Mouse (Mus musculus): ENCODE data around the gene B3gat1. TPM values are rescaled to one million over a fixed set of nuclear protein-coding genes. Genes with fewer than 3 reads are reported as not detected.

Gene B3gat1
- polyA plus RNA-seq, 1 experiment = not detected

DNA sequence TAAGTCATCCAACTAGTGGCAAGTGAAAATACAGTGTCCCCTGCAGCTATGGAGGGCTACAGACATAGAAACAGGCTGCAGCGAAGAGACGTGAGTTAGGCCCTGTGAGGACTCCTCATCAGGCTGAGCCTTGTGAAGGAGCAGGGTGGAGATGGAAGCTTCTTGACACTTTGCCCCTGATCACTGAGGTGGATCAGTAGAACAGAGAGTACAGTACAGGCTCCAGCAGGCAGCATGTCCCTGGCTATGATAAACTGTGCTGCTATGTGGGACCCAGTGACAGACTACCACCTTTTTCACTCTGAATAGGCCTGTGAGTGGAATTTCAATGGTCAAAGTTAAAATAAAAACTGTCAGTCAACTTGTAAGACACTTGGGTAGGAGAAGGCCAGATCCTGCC lies 66.8 kb downstream of the B3gat1 start:
- Histone ChIP-seq H3K4me3 (no peak overlapping the region), H3K79me2 (ENCODE audit: control insufficient read depth, insufficient read depth) (no peaks in the 10 kb centered on the region), H3K27me3 (ENCODE audit: control insufficient read depth, insufficient read depth, insufficient read length) (no peaks in the 10 kb centered on the region), H3K36me3 (ENCODE audit: control insufficient read depth, insufficient read depth) (no peaks in the 10 kb centered on the region), H3K4me2 (ENCODE audit: low read depth) (no peak overlapping the region), H3ac (ENCODE audit: control insufficient read depth, insufficient read length) (no peak overlapping the region)
- TF ChIP-seq CEBPB (IDR thresholded peaks at IDR 0.05; ENCODE audit: insufficient read depth, poor library complexity, severe bottlenecking) = no peak
- no peak for TF ChIP-seq E2F4 (IDR thresholded peaks at IDR 0.05; ENCODE audit: insufficient read depth)
- TF ChIP-seq MAX (IDR thresholded peaks at IDR 0.05; ENCODE audit: low read depth) = no peak
- TF ChIP-seq MYOD1 (IDR thresholded peaks at IDR 0.05; ENCODE audit: control insufficient read depth in 1 of 3, insufficient read length in 2 of 3, low read depth in 2 of 3) = no peak
- TF ChIP-seq SRF (IDR thresholded peaks at IDR 0.05; ENCODE audit: control insufficient read depth, insufficient read length, low read depth) = no peak
- TF ChIP-seq POLR2AphosphoS2 (IDR thresholded peaks at IDR 0.05; ENCODE audit: insufficient read length, low read depth) = no peak
- TF ChIP-seq POLR2A (IDR thresholded peaks at IDR 0.05; ENCODE audit: insufficient read length, low read depth) = no peak
- TF ChIP-seq REST (IDR thresholded peaks at IDR 0.05; ENCODE audit: insufficient read depth, insufficient read length) = no peak
- no peak for TF ChIP-seq USF1 (IDR thresholded peaks at IDR 0.05; ENCODE audit: low read depth)
- no peak for TF ChIP-seq TCF3 (IDR thresholded peaks at IDR 0.05; ENCODE audit: insufficient read length, low read depth)
- TF ChIP-seq TCF12 (IDR thresholded peaks at IDR 0.05; ENCODE audit: insufficient read depth, poor library complexity, severe bottlenecking) = no peak
- no peak for TF ChIP-seq MYOG (IDR thresholded peaks at IDR 0.05; ENCODE audit: control insufficient read depth in 1 of 3, insufficient read depth in 1 of 3, insufficient read length in 2 of 3, low read depth in 2 of 3)

DNA sequence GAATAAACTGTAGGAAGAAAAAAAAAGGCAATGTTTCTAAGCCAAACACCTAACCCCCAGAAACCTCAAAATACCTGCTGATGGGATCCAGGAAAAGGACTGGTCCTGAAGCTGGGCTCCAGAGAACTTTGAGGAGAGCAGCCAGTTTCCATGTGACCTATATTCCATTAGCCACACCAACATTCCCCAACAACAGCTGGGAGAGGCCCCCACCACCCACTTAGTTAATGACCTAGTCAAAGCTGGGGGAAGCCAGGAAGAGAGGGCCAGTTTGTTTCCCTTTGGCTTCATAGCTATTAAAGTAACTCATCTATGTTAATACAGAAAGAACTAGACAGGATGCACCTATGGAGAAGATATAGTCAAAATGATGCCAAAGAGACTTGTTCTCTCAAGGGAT lies 70.8 kb downstream of the B3gat1 start:
- no peak overlapping the region for H3K4me3 ChIP-seq
- no peaks in the 10 kb centered on the region for H3K36me3 ChIP-seq (ENCODE audit: control insufficient read depth, insufficient read depth)
- TF ChIP-seq USF1 (IDR thresholded peaks at IDR 0.05; ENCODE audit: low read depth) (no peak), POLR2A (IDR thresholded peaks at IDR 0.05; ENCODE audit: insufficient read length, low read depth) (no peak), CEBPB (IDR thresholded peaks at IDR 0.05; ENCODE audit: insufficient read depth, poor library complexity, severe bottlenecking) (no peak), TCF3 (IDR thresholded peaks at IDR 0.05; ENCODE audit: insufficient read length, low read depth) (no peak), MYOG (IDR thresholded peaks at IDR 0.05; ENCODE audit: control insufficient read depth in 1 of 3, insufficient read depth in 1 of 3, insufficient read length in 2 of 3, low read depth in 2 of 3) (no peak), E2F4 (IDR thresholded peaks at IDR 0.05; ENCODE audit: insufficient read depth) (no peak), SRF (IDR thresholded peaks at IDR 0.05; ENCODE audit: control insufficient read depth, insufficient read length, low read depth) (no peak), POLR2AphosphoS2 (IDR thresholded peaks at IDR 0.05; ENCODE audit: insufficient read length, low read depth) (no peak), MYOD1 (IDR thresholded peaks at IDR 0.05; ENCODE audit: control insufficient read depth in 1 of 3, insufficient read length in 2 of 3, low read depth in 2 of 3) (no peak), MAX (IDR thresholded peaks at IDR 0.05; ENCODE audit: low read depth) (no peak), TCF12 (IDR thresholded peaks at IDR 0.05; ENCODE audit: insufficient read depth, poor library complexity, severe bottlenecking) (no peak), REST (IDR thresholded peaks at IDR 0.05; ENCODE audit: insufficient read depth, insufficient read length) (no peak)
- H3K79me2 ChIP-seq (ENCODE audit: control insufficient read depth, insufficient read depth) = no peaks in the 10 kb centered on the region
- no peak overlapping the region for H3K4me2 ChIP-seq (ENCODE audit: low read depth)
- no peaks in the 10 kb centered on the region for H3K27me3 ChIP-seq (ENCODE audit: control insufficient read depth, insufficient read depth, insufficient read length)
- H3ac ChIP-seq (ENCODE audit: control insufficient read depth, insufficient read length) = no peak overlapping the region

DNA sequence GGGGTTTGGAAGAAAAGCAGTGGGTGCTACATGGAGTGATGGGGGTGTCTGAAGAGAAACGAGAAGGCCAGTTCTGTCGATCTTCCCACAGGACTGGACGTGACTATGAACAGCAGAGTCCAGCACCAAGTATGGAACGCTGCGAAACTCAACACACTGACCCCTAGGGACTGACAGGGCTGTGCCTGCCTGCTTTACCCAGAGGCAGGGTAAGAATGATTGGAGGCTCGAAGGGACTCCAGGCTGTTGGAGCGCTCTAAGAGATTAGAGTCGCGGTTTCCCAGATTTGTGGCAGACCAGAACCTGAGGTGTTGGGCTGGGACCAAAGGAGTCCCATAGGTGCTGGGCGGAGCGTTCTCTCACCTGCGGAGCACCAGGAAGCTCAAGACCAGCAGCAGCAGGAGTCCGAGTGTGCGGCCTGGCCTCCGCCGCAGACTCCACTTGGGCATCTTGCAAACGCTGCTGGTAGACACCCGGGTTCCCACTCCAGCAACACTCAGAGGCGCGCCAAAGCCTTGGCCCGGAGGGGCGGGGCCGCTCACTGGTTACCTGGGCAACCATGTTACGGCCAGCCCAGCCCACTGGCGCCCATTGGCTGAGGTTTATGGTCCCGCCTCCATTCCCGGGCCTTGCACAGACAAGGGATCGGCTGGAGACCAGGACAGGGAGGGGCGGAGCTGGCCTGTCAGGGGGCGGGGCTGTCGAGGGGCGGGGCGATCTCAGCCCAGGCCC lies 72.6 kb downstream of the B3gat1 start, which contains the start of gene Glb1l2:
TSS of gene Glb1l2 (minus strand) at position 534 of the 732 bp plus-strand sequence.
- TF ChIP-seq CEBPB (IDR thresholded peaks at IDR 0.05; ENCODE audit: insufficient read depth, poor library complexity, severe bottlenecking) (no peak), POLR2AphosphoS2 (IDR thresholded peaks at IDR 0.05; ENCODE audit: insufficient read length, low read depth) (no peak), SRF (IDR thresholded peaks at IDR 0.05; ENCODE audit: control insufficient read depth, insufficient read length, low read depth) (no peak), USF1 (IDR thresholded peaks at IDR 0.05; ENCODE audit: low read depth) (no peak), TCF12 (IDR thresholded peaks at IDR 0.05; ENCODE audit: insufficient read depth, poor library complexity, severe bottlenecking) (no peak), MAX (IDR thresholded peaks at IDR 0.05; ENCODE audit: low read depth) (no peak), MYOD1 (IDR thresholded peaks at IDR 0.05; ENCODE audit: control insufficient read depth in 1 of 3, insufficient read length in 2 of 3, low read depth in 2 of 3) (no peak), REST (IDR thresholded peaks at IDR 0.05; ENCODE audit: insufficient read depth, insufficient read length) (no peak), POLR2A (IDR thresholded peaks at IDR 0.05; ENCODE audit: insufficient read length, low read depth) (no peak), TCF3 (IDR thresholded peaks at IDR 0.05; ENCODE audit: insufficient read length, low read depth) (no peak), E2F4 (IDR thresholded peaks at IDR 0.05; ENCODE audit: insufficient read depth) (no peak), MYOG (IDR thresholded peaks at IDR 0.05; ENCODE audit: control insufficient read depth in 1 of 3, insufficient read depth in 1 of 3, insufficient read length in 2 of 3, low read depth in 2 of 3) (no peak)
- H3ac ChIP-seq (ENCODE audit: control insufficient read depth, insufficient read length) = no peak within 1 kb of the TSS
- H3K79me2 ChIP-seq (ENCODE audit: control insufficient read depth, insufficient read depth) = no peaks in the 10 kb centered on the region
- H3K4me2 ChIP-seq (ENCODE audit: low read depth) = no peak within 1 kb of the TSS
- no peaks in the 10 kb centered on the region for H3K27me3 ChIP-seq (ENCODE audit: control insufficient read depth, insufficient read depth, insufficient read length)
- H3K36me3 ChIP-seq (ENCODE audit: control insufficient read depth, insufficient read depth) = no peaks in the 10 kb centered on the region
- H3K4me3 ChIP-seq = no peak within 1 kb of the TSS

DNA sequence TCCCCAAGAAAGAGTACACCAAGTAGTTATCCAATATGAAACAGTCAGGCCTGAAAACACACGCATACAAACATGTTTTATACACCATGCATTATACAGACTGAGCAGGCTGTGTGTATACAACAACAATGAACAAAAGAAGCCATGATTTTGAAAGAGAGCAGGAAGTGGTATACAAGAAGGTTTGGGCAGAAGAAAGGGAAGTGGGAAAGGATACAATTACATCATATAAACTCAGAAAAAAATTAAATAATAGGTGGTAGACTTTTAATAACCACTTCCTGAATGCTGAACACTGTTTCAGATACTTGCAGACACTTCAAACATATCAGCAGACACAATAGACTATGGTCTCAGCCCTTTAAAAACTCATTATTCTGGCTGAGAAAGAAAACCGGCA lies 75.2 kb downstream of the B3gat1 start:
- TF ChIP-seq MYOD1 (IDR thresholded peaks at IDR 0.05; ENCODE audit: control insufficient read depth in 1 of 3, insufficient read length in 2 of 3, low read depth in 2 of 3) = no peak
- TF ChIP-seq SRF (IDR thresholded peaks at IDR 0.05; ENCODE audit: control insufficient read depth, insufficient read length, low read depth) = no peak
- no peak for TF ChIP-seq REST (IDR thresholded peaks at IDR 0.05; ENCODE audit: insufficient read depth, insufficient read length)
- no peak for TF ChIP-seq USF1 (IDR thresholded peaks at IDR 0.05; ENCODE audit: low read depth)
- TF ChIP-seq TCF12 (IDR thresholded peaks at IDR 0.05; ENCODE audit: insufficient read depth, poor library complexity, severe bottlenecking) = no peak
- no peak for TF ChIP-seq POLR2AphosphoS2 (IDR thresholded peaks at IDR 0.05; ENCODE audit: insufficient read length, low read depth)
- TF ChIP-seq MAX (IDR thresholded peaks at IDR 0.05; ENCODE audit: low read depth) = no peak
- no peak for TF ChIP-seq CEBPB (IDR thresholded peaks at IDR 0.05; ENCODE audit: insufficient read depth, poor library complexity, severe bottlenecking)
- H3ac ChIP-seq (ENCODE audit: control insufficient read depth, insufficient read length) = no peak overlapping the region
- no peaks in the 10 kb centered on the region for H3K36me3 ChIP-seq (ENCODE audit: control insufficient read depth, insufficient read depth)
- H3K27me3 ChIP-seq (ENCODE audit: control insufficient read depth, insufficient read depth, insufficient read length) = no peaks in the 10 kb centered on the region
- no peak overlapping the region for H3K4me2 ChIP-seq (ENCODE audit: low read depth)
- H3K79me2 ChIP-seq (ENCODE audit: control insufficient read depth, insufficient read depth) = no peaks in the 10 kb centered on the region
- no peak overlapping the region for H3K4me3 ChIP-seq

Other genes starting within 250 kb of the B3gat1 start
- not detected for gene Glb1l2, start 72.7 kb downstream of the B3gat1 start, polyA plus RNA-seq (2012; fragmentation: generic; extraction: Trizol)
- not detected for gene Glb1l3, start 127.2 kb downstream of the B3gat1 start, polyA plus RNA-seq (2012; fragmentation: generic; extraction: Trizol)
- gene Gm1110, start 189.4 kb downstream of the B3gat1 start, polyA plus RNA-seq (2012; fragmentation: generic; extraction: Trizol) = not detected

Measured in myocyte (in vitro differentiated cells).